Mouse (Mus musculus) cerebellum, postnatal 25 days (tissue): Measurements from ENCODE around the gene Sbk1.
A peak's percentile ranks its signal among the peaks of the same experiment; 100 is the strongest.

Experiments
- DNase-seq, 2 experiments: peaks; one replicate each; pipeline ENCODE4 v3.0.0; 2021; ENCODE audit warnings: mixed read lengths in 2 of 2

Gene Sbk1

DNA sequence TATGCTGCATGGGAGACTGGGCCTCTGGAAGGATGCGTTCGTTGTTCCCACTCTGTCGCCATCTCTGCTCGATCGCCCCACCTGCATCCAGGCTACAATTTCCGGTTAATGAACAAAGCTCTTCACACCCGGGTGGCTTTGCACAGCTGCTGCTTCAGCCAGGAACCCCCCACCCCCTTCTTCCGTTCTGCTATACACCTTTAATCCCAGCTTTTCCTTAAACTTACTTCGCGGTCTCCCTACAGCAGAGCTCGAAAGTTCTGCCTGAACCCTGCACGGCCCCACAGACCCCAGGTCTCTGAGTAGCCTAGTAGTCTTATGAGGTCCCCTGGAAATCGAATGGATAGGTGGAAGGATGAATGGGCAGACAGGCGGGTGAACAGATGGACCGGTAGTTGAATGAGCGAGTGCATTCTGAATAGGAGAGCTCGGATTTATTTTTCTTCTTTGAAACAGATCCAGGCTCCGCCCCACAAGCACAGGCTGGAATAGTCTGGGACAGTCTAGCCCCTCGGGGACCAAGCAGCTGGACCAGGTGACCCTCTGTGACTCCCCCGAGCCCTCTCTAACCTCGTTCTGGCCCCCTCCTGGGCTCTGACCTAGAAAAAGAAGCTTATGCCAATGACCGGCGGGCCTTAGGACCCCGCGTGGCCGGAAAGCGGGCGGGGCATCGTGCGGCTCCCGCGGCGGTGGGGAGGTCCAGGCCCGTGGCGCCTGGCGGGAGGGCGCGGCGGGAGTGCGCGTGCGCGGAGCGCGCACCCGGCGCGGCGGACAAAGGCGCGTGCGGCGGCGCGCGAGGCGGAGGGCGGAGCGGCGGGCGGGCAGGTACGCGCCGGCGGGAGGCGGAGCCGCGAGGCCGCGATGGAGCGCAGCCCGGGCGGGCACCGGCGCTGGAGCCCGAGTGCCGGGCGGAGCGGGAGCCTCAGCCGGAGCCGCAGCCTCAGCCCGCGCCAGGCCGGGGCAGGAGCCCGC lies at the start of gene Sbk1:
Sbk1 (plus strand) TSS at position 908 of the 972 bp plus-strand sequence.
- DNase-seq = peak; percentile 97

DNA sequence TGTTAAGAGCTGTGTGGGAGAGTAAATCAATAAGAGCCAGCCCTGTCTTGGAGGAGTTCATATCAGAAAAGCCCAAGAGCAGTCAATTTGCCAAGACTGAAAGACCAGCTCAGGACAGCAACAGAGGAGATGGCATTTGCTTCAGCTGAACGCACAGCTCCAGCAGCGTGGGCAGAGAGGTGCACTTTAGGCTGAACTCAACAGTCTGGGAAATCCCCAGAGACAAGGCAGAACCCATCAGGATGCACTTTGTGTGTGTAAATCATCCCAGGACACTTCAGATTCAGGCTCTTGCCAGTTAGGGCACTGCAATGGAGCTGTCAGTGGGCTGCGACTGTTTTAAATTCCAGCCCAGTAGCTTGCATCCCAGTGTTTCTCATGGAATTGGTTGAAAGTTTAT lies 49.7 kb upstream of the Sbk1 start:
- no peak for DNase-seq

DNA sequence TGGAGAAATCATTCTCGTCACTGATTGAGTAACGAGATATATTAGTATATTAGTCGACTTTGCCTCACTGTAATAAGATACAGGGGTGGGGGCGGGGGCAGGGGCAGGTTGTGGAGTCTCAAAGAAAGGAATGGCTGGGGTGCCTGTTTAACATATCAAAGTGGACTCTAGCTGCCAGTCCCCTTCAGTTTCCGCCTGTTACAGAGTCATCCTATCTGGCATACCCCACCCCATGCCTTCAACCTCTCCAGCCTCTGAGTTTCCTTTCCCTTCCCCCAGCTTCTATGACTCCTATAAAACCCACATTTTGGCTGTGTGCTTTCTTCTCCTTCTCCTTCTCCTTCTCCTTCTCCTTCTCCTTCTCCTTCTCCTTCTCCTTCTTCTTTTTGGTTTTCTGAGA lies 46.3 kb upstream of the Sbk1 start:
- DNase-seq = no peak

DNA sequence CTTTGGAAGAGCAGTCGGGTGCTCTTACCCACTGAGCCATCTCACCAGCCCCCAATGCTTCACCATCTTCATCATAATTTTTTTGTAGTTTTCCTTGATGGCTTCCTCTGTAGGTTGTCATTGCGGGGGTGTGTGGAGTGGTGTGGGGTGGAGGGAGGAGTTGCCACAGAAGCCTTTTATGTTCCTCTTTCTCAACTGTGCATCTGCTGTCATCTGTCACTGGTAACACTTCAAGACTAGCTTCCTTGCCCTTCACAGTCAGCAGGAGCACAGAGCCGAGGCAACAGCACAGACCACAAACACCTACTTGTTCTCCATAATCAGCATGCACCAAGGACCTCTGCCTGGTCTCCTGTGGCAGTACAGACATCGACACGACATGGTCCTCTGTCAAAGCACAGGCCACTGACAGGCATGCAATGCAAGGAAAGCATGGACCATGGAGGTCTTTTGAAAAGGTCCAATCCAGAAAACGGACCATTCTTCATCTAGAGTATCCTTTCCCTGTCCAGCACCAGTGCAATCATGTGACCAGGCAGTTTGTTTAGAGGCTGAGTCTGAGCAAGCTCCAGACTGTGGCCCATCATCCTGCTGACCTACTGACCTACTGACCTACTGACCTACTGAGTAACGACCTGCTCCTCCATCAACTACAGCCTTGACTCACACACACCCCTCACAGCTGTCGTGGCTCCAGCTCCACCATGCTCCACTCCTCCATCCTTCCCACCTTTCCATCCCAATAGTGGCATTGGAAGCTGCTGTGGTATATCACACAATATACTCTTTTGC lies 41.9 kb upstream of the Sbk1 start:
- DNase-seq = no peak

DNA sequence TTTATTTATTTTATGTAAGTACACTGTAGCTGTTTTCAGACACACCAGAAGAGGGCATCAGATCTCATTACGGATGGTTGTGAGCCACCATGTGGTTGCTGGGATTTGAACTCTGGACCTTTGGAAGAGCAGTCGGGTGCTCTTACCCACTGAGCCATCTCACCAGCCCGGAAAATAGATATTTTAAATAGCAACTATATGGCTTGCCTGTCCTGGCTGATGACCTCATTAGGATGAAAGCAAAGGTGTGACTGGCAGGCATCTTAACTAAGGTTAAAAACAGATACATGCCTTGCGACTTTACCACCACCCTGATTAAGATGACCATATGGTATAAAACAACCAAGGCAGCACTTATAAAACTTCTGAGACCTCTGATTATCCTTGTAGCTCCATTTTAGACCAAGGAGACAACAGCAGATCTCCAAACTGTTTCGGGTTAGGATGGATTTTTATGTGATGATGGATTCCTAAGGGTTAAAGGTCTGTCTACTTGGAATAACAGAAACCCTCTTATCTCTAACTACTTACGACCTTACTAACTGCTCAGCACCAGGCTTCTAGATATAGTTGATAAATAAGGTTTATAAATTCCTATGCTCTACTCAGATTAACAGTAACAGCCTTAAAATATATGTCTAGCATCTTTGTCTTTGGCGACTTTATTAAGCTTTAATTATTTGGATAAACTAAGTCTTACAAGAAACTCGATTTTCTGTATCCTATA lies 39.9 kb upstream of the Sbk1 start:
- DNase-seq = no peak

DNA sequence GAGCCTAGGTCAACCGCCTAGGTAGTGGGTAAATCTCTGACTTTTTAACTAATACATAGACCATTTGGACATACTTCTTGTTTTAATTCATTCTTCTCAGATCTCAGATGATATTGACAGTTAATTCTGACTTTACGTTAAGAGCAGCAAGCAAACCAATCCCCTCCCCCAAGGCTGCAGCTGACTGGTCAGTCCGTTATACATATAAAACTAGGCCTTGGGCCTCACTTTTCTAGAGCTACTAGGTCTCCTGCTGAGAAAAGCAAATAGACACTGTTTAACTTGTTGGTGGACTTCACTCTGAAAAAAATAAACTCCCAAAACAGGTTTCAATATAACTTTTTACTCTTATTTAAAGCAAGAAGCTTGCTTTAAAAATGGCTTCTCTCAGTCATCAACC lies 37.8 kb upstream of the Sbk1 start:
- DNase-seq = no peak

DNA sequence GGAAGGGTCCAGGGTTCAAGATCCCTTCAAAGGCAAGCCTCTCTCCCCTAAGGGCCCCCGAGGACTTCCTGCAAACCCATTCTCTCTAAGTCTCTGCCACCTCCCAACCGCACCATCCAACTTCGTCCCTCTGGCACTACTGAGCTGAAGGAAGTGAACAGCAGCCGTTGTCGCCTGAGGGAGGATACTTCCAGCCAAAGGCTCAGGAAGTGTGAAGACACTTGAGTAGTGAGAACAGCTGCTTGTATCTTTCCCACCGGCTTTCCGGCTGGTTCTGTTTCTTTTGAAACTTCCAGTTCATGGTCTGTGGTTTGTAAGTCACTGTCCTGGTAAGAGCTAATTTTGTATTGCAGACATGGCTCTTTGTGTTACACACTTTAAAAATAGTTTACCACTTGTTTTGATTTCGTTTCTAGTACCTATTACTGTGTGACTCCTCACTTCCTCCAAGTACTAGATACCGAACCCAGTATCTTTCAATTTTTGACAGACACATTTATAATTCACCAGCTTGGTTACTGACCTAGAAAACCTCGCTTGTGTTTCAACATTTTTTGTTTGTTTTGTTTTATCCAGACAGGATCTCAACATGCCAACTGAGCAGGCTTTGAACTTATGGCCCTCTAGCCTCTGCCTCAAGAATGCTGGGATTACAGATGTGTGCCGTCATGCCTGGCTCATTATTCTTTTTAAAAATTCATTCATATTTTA lies 36.2 kb upstream of the Sbk1 start:
- no peak for DNase-seq

DNA sequence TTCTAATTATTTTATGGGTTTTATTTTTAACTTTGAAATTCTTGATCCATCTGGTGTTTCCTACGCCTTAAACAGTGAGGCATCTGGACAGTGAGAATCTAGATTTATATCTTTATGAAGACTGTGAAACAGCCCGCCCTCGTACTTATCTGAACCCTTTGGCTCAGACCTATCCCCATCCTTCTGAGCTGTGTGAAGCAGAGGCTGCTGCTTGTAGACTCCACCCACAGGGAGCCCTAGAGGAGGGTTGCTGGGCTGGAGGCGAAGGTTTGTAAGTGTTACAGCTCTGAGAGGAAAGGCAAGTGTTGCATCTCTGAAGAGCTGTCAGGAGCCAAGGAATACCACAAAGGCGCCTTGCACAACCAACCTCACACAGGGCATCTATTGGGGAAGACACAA lies 35.6 kb upstream of the Sbk1 start:
- no peak for DNase-seq

DNA sequence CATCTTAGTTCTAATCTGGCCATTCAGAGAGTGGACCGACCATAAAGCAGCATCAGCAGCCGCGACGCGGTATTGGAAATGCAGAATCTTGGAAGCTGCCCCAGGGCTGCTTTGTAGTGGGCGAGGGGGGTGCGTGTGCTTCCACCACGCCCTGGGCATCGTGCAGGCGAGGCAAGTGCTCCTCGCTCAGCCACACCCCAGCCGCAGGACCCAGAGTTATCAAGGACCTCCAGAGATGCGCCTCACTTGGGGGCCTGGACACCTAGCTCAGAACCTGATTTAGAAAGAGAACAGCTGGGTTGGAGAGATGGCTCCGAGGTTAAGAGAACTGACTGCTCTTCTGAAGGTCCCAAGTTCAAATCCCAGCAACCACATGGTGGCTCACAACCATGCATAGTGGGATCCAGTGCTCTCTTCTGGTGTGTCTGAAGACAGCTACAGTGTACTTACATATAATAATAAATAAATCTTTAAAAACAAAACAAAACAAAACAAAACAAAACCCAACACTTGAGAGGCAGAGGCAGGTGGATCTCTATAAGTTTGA lies 31.5 kb upstream of the Sbk1 start:
- no peak for DNase-seq

DNA sequence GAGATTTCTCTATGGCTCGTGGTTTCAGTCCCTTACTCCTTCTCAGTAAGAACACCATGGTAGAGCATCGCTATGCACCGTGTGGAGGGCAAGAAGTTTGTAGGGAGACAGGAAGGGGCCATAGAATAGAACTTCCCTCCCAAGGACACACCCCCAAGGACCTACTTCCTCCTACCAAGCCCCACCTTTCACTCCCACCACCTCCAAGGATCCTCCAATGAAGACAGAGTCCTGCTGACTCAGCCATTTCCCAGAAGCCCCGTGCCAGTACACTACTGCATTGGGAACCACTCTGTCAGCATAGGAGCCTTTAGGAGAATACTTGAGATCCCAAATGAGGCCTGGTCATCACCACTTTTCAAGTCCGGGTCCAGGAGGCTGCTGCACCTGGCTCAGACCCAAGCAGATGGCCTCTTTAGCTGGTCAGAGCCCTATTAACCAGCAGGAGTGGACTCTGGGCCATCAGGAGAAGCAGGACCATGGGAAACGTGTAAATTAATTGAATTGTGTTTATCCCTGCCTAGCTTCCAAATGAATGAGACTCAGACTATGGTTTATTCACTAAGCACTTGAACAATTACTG lies 28.2 kb upstream of the Sbk1 start:
- peak; percentile 32 to 64 for DNase-seq

DNA sequence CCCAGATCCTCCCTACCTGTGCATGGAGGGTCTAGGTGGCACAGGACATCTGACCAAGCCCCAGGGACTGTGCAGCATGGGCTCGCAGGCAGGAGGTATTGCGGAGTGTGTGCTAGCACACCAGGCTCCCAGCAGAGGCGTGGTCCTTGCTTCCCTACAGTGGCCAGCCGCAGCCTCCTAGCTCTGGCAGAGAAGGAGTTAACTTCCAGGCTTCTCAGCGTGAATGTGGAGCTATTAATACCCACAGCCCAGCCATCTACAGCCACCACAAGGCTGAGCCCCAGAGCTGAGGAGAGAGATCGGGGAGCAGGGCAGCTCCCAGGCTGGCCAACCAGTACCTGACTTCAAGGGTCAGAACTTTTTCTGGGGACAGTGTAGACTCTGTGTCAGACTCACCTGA lies 24.3 kb upstream of the Sbk1 start:
- peak; percentile 80 to 82 for DNase-seq

DNA sequence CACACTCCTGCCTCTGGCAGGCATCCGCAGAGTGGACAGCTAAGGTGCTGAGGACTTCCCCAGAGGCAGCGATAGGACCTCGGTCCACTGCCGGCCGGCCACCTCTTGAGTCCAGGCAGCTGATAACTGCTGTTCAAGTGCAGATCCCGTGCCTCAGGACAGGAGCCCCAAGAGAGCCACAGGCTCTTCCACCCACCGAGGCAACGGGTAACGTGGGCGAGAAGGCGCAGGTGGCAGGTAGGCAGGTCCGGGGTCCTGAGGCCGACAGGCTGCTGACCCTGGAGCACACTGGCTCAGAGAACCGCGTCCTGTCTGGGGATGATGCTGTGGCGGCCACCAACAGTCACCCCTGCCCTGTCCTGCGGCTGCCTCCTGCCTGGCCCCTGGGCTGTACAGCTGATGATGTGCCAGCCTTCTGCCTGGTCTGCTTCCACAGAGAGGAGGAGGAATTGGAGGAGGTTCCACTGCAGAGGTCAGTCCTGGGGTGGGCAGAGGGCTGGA lies 23.7 kb upstream of the Sbk1 start:
- peak; percentile 61 to 63 for DNase-seq

DNA sequence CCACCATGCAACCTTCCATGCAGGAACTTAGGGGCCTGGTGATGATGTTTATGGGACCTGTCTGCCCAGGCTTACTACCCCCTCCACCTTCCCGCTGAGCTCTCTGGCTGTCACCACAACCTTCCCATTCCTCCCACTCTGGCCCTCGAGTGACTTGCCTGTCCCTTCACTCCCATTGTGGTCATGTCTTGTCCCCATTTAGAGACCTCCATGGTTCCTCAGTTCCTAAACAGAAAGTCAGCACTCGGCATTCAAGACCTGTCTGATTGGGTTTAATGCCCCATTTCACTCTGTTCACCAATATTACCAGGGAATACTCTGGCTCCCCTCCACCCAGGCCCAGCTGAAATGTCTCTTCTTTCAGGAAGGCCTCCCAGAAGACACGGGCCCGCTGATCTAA lies 23.3 kb upstream of the Sbk1 start:
- no peak for DNase-seq

DNA sequence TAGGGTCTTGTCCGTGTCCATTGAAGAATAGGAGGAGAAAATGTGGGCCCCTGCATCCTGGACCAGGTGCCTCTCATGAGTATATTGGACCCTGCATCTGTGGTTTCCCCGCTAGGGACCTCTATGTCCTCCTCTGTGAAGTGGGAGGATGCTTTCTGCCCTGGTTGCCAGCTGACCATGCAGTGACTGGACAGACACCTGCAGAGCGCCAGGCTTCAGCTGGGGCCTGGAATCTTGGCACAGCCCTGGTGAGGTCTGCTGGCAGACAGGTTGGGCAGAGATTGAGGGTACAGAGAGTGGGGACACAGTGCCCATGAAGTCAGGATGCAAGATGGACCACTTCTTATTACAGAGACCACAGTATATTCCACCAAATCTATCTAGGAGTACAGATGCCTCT lies 22.4 kb upstream of the Sbk1 start:
- DNase-seq = peak; percentile 72 to 76

DNA sequence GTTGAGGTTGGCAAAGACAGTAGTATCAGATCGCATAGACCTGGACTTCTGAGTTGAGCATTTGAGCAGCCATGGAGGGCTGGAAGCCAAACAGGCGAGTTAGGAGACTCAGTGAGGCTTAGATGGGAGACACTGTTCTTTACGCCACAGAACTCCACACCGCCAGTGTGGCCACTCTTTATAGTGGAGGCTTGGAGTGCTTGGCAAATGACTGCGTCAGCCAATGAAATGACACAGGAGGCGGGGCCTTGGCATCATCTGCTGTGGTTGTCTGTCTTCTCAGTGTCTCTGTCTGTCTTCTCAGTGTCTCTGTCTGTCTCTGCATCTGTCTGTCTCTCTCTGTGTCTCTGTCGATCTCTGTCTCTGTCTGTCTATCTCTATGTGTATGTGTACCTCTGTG lies 21.9 kb upstream of the Sbk1 start:
- peak; percentile 87 to 91 for DNase-seq

DNA sequence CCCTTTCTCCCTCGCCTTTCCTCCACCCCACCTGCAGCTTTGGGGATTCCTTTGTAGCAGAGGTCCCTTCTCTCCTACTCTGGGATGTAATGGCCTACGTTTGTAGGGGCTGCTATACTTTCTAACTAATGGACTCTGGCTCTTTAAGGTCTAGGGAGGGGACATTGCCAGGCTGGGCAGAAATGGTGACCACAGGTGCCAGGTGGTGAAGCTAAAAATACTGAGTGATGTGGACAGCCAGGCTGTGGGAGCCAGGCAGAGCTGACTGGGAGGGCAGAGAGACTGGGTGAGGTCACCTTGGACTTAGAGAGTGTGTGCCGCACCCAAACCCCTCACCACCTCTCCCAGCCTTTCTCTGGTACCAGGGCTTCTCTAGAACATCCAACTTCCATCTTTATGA lies 20.7 kb upstream of the Sbk1 start:
- DNase-seq = peak; percentile 87 to 89

DNA sequence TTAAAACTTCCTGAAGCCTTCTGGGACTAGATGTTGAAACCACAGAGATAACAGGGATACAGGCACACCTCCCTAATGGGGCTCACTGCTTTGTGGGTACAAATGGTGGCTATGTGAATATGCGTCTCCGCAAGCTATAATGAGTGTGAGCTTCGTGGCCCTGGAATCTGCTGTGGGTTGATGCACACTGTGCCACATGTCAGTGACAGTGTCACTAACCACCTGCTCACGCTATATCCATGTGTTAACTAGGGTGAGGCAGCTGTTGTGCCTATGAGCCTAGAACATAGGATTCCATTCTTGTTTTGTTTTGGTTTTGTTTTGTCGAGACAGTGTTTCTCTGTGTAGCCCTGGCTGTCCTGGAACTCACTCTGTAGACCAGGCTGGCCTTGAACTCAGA lies 20.2 kb upstream of the Sbk1 start:
- DNase-seq = no peak

DNA sequence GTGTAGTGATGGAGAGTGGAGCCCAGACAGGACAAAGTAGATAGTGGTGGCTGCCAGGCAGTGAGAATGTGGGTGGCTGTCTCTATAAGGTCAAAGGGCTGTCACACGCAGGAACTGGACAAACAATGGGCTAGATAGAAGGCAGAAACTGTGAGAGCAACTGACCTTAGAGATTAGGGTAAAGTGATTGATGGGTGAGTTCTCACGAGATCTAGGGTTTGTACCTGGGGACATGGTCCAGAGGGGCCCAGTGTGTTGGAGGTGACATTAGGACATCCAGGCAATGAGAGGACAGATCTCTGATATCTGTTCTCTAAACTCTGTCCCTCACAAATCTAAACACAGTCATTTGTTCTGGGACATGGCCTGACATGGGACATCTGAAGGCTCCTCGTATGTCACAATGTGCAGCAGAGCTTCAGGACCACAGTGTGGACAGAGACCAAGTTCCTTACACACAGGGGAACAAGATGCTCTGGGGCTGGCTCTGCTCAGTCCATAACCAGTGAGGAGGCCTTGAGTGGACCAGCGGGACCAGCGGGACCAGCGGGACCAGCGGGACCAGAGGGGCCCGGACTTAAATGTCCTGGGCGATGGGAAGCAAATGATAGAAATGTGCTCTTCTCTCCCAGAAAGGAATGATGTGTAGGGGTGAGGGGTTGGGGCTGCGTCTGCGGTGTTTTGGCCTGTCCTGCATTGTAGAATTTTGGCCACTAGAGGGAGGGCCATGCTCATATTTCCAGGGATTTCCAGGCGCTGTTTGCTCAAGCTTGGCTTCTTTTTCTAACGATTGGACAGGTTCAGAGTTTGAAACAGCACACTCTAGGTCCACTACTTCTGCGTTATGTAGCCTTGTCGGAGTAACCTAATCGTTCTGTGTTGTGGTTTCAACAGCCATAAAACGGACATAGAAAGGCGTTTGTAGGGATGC lies 11.9 kb upstream of the Sbk1 start:
- DNase-seq = peak; percentile 85

DNA sequence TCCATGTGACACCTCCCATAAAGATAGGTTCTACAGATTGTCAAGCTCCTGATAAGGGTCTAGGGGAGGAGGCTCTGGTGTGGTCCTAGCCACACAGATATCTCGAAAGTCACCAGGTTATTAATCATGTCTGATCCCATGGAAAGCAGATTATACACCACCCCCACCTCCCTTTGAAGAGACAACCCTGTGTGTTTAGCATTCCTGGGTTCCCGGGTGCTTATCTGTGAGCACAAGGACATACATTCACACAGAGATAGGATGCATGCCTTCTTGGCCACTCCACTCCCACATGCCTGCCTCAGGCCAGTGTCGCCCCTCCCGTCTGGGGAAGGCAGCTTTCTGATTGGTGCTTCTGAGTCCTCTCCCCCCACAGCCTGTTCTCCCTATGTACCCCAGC lies 10.6 kb upstream of the Sbk1 start:
- no peak for DNase-seq

DNA sequence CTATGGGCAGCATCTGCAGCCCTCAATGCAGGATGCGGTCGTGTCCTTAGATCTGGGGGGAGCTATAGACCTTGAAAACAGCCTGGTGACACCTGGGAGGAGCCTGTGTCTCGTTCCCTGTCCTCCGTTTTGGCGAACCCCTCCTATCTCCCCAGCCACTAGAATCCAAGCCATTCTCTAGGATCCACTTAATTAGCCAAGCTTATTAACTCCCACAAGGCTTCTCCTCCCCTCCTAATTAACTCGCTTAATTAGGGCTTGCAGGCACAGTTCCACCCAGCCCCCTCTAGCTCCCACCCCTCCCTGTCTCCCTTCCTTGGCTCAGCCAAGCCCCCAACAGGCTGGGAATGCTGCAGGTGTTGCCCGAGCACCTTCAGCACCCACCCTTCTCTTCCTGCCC lies 8.5 kb upstream of the Sbk1 start:
- DNase-seq = no peak

DNA sequence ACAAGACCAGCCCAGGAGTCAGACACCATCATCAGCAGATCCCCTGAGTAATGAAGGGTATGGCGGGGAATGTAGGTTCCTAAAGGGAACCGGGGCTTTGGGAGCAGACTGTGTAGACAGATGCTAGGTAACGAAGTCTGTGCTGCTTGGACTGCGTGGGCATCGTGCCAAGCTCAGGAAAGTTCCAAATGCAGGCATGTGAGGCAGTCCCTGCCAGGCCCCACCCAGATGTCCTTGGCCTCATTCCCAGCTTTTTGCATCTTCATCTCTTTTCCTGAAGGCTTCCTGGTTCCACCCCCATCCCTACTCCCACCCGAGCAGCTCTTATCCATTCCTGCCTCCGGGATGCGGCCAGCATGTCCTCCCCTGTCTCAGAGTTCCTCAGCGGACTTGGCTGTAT lies 6.5 kb upstream of the Sbk1 start:
- peak; percentile 69 to 79 for DNase-seq
